Mouse (Mus musculus): ENCODE measurements around the gene Chsy1. TPM values are rescaled to one million over a fixed set of nuclear protein-coding genes. Genes with fewer than 3 reads are reported as not detected.

The Chsy1 gene
- polyA plus RNA-seq, 1 experiment from 2014 or later = 10.0 TPM

DNA sequence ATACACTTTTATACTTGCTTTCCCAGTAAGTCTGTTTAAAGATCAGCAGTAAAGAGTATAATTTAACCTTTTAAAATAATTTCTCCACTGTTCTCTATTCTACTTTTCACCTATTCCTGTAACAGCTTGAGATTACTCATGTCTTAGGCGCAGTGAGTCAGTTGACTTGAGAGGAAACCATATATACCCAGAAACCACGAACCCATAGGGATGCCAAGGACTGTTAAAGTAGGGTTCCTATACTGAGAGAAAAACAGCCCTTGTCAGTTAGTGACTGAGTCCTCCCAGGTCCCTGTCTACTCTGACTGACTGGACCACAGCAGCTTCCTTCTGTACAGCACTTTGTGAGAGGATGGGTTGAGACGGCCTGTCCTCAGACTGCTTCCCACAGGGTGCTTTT lies 8.7 kb downstream of the Chsy1 start:
- no peak overlapping the region for H3K4me3 ChIP-seq (ENCODE audit: low read length)
- H3K4me2 ChIP-seq (ENCODE audit: low read length) = no peak overlapping the region
- H3K27ac ChIP-seq (ENCODE audit: low read depth, low read length) = no peak overlapping the region
- no peak overlapping the region for H3K9ac ChIP-seq (ENCODE audit: low read depth, low read length)
- no peaks in the 10 kb centered on the region for H3K27me3 ChIP-seq (replicated peaks; ENCODE audit: control insufficient read depth, insufficient read depth, low read length)
- no peak for ATAC-seq
- peaks cover 28% of the 10 kb centered on the region for H3K4me1 ChIP-seq (ENCODE audit: control insufficient read depth, insufficient read depth, low read depth, low read length)
- H3K36me3 ChIP-seq (ENCODE audit: control insufficient read depth, insufficient read depth, low read length) = no peaks in the 10 kb centered on the region
- no peaks in the 10 kb centered on the region for H3K9me3 ChIP-seq (ENCODE audit: control insufficient read depth, low read length)
- WGBS = 84% methylated on average over 3 of the region's 3 CpGs

DNA sequence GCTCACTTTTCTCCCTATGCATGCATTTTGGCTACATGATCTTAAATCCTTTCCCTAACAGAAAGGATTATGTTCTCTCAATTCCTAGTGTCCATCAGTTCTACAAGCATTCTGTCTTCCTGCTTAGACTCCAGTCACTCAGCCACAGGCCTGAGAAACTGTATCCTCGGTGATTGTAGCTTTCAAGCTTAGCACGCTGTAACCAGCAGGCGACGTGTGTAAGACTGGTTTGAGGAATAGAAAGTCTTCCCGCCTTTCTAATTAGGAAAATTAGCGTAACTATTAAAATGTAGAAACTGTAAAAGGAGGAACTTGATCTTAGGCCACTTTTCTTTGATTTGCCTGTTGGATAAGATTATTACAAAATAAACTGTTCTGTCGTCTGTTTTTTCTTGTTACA lies 9.5 kb downstream of the Chsy1 start:
- no peaks in the 10 kb centered on the region for H3K36me3 ChIP-seq (ENCODE audit: control insufficient read depth, insufficient read depth, low read length)
- 59% methylated on average over 7 of the region's 7 CpGs for WGBS
- no peak overlapping the region for H3K27ac ChIP-seq (ENCODE audit: low read depth, low read length)
- H3K4me3 ChIP-seq (ENCODE audit: low read length) = no peak overlapping the region
- no peak overlapping the region for H3K9ac ChIP-seq (ENCODE audit: low read depth, low read length)
- no peaks in the 10 kb centered on the region for H3K9me3 ChIP-seq (ENCODE audit: control insufficient read depth, low read length)
- H3K4me1 ChIP-seq (ENCODE audit: control insufficient read depth, insufficient read depth, low read depth, low read length) = peaks cover 22% of the 10 kb centered on the region
- H3K4me2 ChIP-seq (ENCODE audit: low read length) = no peak overlapping the region
- no peaks in the 10 kb centered on the region for H3K27me3 ChIP-seq (replicated peaks; ENCODE audit: control insufficient read depth, insufficient read depth, low read length)
- ATAC-seq = no peak

DNA sequence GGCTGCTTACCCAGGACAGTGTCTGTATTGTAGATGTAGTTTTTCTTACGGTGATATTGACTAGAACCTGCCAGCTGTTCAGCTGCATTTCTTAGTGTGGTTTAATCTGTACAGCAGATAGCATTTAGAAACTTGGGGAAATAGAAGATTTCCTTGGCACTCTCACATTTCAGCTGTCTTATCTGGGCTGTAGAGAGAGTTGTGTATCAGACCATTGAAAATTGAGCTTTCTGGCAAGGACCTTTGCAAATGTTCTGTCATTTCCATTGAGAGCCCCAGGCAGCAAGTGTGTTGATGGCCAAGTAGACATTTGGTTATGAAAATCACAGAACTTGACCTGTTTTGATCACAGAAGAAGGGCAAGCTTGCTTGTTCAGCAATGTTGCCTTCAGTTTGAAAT lies 10.8 kb downstream of the Chsy1 start:
- Histone ChIP-seq H3K36me3 (ENCODE audit: control insufficient read depth, insufficient read depth, low read length) (no peaks in the 10 kb centered on the region), H3K27ac (ENCODE audit: low read depth, low read length) (0 out of 2 replicates have a peak overlapping the region, but pooled peaks have one; percentile 27), H3K9me3 (ENCODE audit: control insufficient read depth, low read length) (no peaks in the 10 kb centered on the region), H3K27me3 (replicated peaks; ENCODE audit: control insufficient read depth, insufficient read depth, low read length) (no peaks in the 10 kb centered on the region), H3K9ac (ENCODE audit: low read depth, low read length) (no peak overlapping the region), H3K4me3 (ENCODE audit: low read length) (no peak overlapping the region), H3K4me1 (ENCODE audit: control insufficient read depth, insufficient read depth, low read depth, low read length) (peaks cover 22% of the 10 kb centered on the region), H3K4me2 (ENCODE audit: low read length) (no peak overlapping the region)
- 65% methylated on average over 1 of the region's 1 CpGs for WGBS
- no peak for ATAC-seq

DNA sequence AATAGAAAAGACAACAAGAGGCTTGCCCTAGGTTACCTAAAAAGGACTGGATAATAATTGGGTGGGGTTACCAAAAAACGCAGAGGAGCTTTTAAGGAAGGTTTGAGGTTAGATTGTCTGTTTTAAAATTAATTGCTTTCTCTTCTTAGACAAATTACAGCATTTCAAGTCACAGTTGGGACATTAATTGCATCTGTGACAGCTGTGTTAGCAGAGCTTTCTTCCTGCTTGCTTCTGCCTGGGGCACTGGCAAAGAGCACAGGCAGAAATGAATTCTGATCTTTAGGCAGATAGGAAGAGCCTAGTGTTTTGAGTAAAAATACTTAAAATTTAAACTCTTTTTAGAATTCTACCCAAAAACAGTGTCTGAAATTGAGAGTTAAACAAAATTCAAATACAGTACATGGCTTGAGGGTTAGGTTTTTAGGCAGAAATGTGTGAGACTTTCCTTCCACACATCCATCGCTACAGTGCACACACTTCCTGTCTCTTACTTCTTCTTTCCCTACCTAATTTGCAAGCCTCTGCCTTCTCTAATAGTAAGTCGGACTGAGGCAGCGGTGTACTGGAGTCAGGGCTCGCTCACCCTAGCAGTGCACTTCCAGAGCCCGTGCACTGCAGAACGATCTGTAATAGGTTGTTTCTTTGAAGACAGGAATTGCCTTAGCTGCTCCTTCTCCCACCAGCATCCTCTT lies 11.5 kb downstream of the Chsy1 start:
- no peak overlapping the region for H3K9ac ChIP-seq (ENCODE audit: low read depth, low read length)

DNA sequence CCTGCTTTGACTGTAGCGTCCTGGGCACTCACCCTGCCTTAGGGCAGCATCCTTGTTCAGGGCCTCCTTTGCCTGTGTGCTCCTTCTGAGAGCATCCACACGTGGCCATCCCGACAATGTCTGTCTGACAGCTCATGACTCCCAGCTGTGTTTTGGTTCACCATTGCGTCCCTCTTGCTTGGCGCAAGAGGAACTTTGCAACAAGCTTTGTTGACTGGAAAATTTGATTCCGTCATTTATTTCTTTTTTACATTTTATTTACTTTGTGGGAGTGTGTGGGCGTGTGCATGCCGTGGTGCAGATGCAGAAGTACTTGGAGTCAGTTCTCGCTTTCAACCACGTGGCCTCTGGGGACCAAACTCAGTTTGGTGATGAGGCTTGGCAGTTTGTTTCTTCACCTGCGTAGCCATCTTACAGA lies 15.2 kb downstream of the Chsy1 start:
- Histone ChIP-seq H3K27me3 (replicated peaks; ENCODE audit: control insufficient read depth, insufficient read depth, low read length) (no peaks in the 10 kb centered on the region), H3K9ac (ENCODE audit: low read depth, low read length) (no peak overlapping the region), H3K27ac (ENCODE audit: low read depth, low read length) (no peak overlapping the region), H3K4me2 (ENCODE audit: low read length) (no peak overlapping the region), H3K4me1 (ENCODE audit: control insufficient read depth, insufficient read depth, low read depth, low read length) (peaks cover 24% of the 10 kb centered on the region), H3K9me3 (ENCODE audit: control insufficient read depth, low read length) (no peaks in the 10 kb centered on the region), H3K4me3 (ENCODE audit: low read length) (no peak overlapping the region), H3K36me3 (ENCODE audit: control insufficient read depth, insufficient read depth, low read length) (peaks cover 7% of the 10 kb centered on the region; the same call in 1 of the 2 replicates)
- ATAC-seq = no peak
- 70% methylated on average over 11 of the region's 11 CpGs for WGBS

More for the DNA sequence above, 11.5 kb downstream of the Chsy1 start:
- H3K9me3 ChIP-seq (ENCODE audit: control insufficient read depth, low read length) = no peaks in the 10 kb centered on the region
- H3K4me1 ChIP-seq (ENCODE audit: control insufficient read depth, insufficient read depth, low read depth, low read length) = peaks cover 22% of the 10 kb centered on the region
- peaks cover 5% of the 10 kb centered on the region; the same call in 1 of the 2 replicates for H3K36me3 ChIP-seq (ENCODE audit: control insufficient read depth, insufficient read depth, low read length)
- no peak for ATAC-seq
- no peaks in the 10 kb centered on the region for H3K27me3 ChIP-seq (replicated peaks; ENCODE audit: control insufficient read depth, insufficient read depth, low read length)
- no peak overlapping the region; the same call in 1 of the 2 replicates for H3K27ac ChIP-seq (ENCODE audit: low read depth, low read length)
- H3K4me3 ChIP-seq (ENCODE audit: low read length) = no peak overlapping the region
- WGBS = 56% methylated on average over 7 of the region's 7 CpGs
- H3K4me2 ChIP-seq (ENCODE audit: low read length) = no peak overlapping the region

DNA sequence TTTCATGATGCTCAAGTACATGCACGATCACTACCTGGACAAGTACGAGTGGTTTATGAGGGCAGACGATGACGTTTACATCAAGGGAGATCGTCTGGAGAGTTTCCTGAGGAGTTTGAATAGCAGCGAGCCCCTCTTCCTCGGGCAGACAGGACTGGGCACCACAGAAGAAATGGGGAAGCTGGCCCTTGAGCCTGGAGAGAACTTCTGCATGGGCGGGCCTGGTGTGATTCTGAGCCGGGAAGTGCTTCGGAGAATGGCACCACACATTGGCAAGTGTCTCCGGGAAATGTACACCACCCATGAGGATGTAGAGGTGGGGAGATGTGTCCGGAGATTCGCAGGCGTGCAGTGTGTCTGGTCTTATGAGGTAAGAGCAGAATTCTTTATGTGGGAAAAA lies 16.1 kb downstream of the Chsy1 start:
- Histone ChIP-seq H3K27me3 (replicated peaks; ENCODE audit: control insufficient read depth, insufficient read depth, low read length) (no peaks in the 10 kb centered on the region), H3K4me3 (ENCODE audit: low read length) (no peak overlapping the region), H3K9ac (ENCODE audit: low read depth, low read length) (no peak overlapping the region), H3K9me3 (ENCODE audit: control insufficient read depth, low read length) (no peaks in the 10 kb centered on the region), H3K4me2 (ENCODE audit: low read length) (no peak overlapping the region), H3K27ac (ENCODE audit: low read depth, low read length) (no peak overlapping the region), H3K4me1 (ENCODE audit: control insufficient read depth, insufficient read depth, low read depth, low read length) (peaks cover 18% of the 10 kb centered on the region), H3K36me3 (ENCODE audit: control insufficient read depth, insufficient read depth, low read length) (peaks cover 7% of the 10 kb centered on the region; the same call in 1 of the 2 replicates)
- 93% methylated on average over 14 of the region's 14 CpGs for WGBS
- ATAC-seq = no peak

DNA sequence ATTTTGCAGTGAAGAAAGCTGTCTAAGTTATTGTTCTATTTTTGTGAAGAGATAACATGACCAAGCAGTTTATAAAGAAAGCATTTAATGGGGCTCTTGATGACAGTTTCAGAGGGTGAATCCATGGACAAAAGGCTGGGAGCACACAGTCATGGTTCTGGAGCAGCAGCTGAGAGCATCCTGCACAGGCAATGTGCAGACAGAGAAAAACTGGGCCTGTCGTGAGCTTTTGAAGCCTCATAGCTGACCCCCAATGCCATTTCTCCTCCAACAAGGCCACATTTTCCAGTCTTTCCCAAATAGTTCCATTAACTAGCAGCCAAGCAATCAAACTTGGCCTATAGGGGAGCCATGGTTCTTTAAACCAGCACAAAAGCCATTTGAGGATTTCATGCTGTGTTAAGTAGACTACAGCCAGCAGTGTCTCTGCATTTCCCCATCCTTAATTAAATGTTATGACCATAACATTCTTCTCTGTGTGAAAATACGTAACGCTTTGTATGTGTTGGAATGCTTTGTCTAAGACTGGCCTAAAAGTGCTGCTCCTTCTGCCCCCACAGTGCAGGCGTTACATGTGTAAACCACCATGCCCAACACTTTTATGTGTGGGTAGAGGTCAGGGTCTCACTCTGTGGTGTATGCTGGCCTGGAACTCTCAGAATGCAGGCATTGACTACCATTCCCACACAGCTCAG lies 18.8 kb downstream of the Chsy1 start:
- Histone ChIP-seq H3K4me2 (ENCODE audit: low read length) (no peak overlapping the region), H3K4me1 (ENCODE audit: control insufficient read depth, insufficient read depth, low read depth, low read length) (peaks cover 12% of the 10 kb centered on the region), H3K9ac (ENCODE audit: low read depth, low read length) (no peak overlapping the region), H3K27ac (ENCODE audit: low read depth, low read length) (0 out of 2 replicates have a peak overlapping the region, but pooled peaks have one; percentile 29), H3K36me3 (ENCODE audit: control insufficient read depth, insufficient read depth, low read length) (peaks cover 7% of the 10 kb centered on the region; the same call in 1 of the 2 replicates), H3K27me3 (replicated peaks; ENCODE audit: control insufficient read depth, insufficient read depth, low read length) (no peaks in the 10 kb centered on the region), H3K4me3 (ENCODE audit: low read length) (no peak overlapping the region), H3K9me3 (ENCODE audit: control insufficient read depth, low read length) (no peaks in the 10 kb centered on the region)
- ATAC-seq = peak; percentile 53; the same call in 1 of the 2 replicates
- 25% methylated on average over 4 of the region's 4 CpGs for WGBS

DNA sequence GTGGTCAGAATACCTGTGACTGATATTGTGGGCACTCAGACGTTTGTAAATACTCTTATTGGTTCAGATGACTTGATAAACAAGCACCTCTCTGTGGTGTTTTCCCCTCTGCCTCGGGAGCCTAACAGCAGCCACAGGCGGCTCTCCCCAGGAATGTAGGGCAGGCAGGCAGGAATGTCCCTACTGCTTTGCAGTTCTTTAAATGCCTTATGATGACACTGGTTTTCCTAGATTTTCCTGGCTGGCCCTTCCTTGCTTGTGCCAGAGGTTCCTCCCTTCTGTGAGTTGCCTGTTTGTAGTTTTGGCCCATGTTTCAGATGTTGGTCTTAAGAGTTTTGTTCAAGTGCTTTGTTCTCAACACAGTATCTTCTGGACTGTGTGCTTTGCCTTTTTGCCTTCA lies 19.5 kb downstream of the Chsy1 start:
- H3K9me3 ChIP-seq (ENCODE audit: control insufficient read depth, low read length) = no peaks in the 10 kb centered on the region
- no peak overlapping the region for H3K4me2 ChIP-seq (ENCODE audit: low read length)
- peaks cover 7% of the 10 kb centered on the region; the same call in 1 of the 2 replicates for H3K36me3 ChIP-seq (ENCODE audit: control insufficient read depth, insufficient read depth, low read length)
- peaks cover 12% of the 10 kb centered on the region for H3K4me1 ChIP-seq (ENCODE audit: control insufficient read depth, insufficient read depth, low read depth, low read length)
- 42% methylated on average over 3 of the region's 3 CpGs for WGBS
- no peak overlapping the region for H3K9ac ChIP-seq (ENCODE audit: low read depth, low read length)
- no peak for ATAC-seq
- H3K4me3 ChIP-seq (ENCODE audit: low read length) = no peak overlapping the region
- no peak overlapping the region for H3K27ac ChIP-seq (ENCODE audit: low read depth, low read length)
- H3K27me3 ChIP-seq (replicated peaks; ENCODE audit: control insufficient read depth, insufficient read depth, low read length) = no peaks in the 10 kb centered on the region

DNA sequence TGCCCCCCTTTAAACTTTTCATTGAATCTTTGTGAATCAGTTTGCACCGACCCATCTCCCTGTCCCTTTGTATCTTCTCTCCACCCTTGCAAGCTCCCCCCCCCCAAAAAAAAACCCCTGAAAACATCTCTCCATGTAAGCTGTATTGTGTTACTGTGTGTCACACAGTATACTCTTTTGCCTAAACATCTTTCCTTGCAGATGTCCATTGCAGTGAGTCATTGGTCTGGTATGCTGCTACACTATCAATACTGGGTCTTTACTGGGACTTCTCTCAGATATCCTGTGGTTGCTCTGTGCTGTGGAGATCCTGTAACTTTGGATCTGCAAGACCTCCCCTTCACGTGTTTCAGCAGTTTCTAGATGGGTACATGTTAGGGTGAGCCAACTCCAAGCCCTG lies 21.0 kb downstream of the Chsy1 start:
- H3K9ac ChIP-seq (ENCODE audit: low read depth, low read length) = no peak overlapping the region
- H3K36me3 ChIP-seq (ENCODE audit: control insufficient read depth, insufficient read depth, low read length) = peaks cover 7% of the 10 kb centered on the region; the same call in 1 of the 2 replicates
- H3K27ac ChIP-seq (ENCODE audit: low read depth, low read length) = no peak overlapping the region
- no peak for ATAC-seq
- H3K4me1 ChIP-seq (ENCODE audit: control insufficient read depth, insufficient read depth, low read depth, low read length) = peaks cover 16% of the 10 kb centered on the region
- H3K4me2 ChIP-seq (ENCODE audit: low read length) = no peak overlapping the region
- H3K4me3 ChIP-seq (ENCODE audit: low read length) = no peak overlapping the region
- H3K27me3 ChIP-seq (replicated peaks; ENCODE audit: control insufficient read depth, insufficient read depth, low read length) = no peaks in the 10 kb centered on the region
- H3K9me3 ChIP-seq (ENCODE audit: control insufficient read depth, low read length) = no peaks in the 10 kb centered on the region
- WGBS = 84% methylated on average over 2 of the region's 2 CpGs

Data from hindbrain, embryonic 16.5 days (tissue).